Mouse (Mus musculus) gastrocnemius, postnatal 10 days (tissue): ENCODE measurements around the gene Myo5a. TPM values are rescaled to one million over a fixed set of nuclear protein-coding genes. Genes with fewer than 3 reads are reported as not detected.
"Not testable (repeated sequence)": the region's sequence is repeated elsewhere in the genome, so short reads cannot be mapped to it uniquely, and the experiment has no call there.

ENCODE experiments used
- DNase-seq: peaks from one replicate; pipeline ENCODE4 v3.0.0; 2021; ENCODE audit warnings: mixed read lengths
- total RNA-seq, 2 experiments: library from RNA; stranded (reverse); gene quantifications; 2 replicates each; pipeline ENCODE4 v1.2.3; 2021

The Myo5a gene
- total RNA-seq, 2 experiments from 2014 or later, result 18.5 to 27.8 TPM

DNA sequence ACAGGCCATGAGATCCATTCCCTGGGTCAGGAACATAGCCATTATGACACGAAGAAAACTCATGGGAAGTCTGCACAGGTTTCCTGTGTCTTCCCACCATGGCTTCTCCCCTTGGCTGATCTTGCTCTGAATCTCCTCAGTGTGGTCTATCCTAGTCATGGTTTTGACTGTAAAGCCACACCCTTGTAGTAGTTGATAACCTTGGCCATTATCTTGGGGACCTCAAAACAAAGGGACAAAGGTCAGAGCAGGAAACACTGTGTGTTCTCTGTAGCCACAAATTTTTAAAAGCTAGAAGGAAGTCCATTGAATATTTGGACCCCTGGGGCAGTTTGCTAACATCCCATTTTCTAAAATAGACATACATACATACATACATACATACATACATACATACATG lies 177.5 kb downstream of the Myo5a start:
- DNase-seq, result no peak

DNA sequence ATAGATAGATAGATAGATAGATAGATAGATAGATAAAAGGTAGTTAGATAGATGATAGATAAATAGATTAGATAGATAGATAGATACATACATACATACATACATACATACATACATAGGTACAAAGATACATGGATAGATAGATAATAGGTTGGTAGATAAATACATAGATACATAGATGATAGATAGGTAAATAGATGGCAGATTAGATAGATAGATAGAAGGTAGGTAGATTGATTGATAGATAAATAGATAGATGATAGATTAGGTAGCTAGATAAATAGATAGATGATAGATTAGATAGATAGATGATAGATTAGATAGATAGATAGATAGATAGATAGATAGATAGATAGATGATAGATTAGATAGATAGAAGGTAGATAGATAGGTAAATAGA lies 178.1 kb downstream of the Myo5a start:
- DNase-seq, result no peak

DNA sequence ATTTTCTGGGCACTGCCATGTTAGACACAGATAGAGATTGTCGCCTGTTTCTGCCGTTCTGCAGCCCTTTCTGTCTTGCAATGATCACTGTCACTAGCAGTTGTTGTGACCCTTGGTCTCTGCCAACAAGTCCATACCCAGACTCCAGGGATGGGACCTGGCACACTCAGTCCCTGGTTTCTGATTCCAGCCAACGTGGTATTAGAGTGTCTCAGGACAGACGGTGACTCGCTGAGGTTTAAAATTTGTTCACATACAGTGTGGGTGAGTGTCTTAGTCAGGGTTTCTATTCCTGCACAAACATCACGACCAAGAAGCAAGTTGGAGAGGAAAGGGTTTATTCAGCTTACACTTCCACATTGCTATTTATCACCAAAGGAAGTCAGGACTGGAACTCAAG lies 182.3 kb downstream of the Myo5a start:
- DNase-seq, result not testable (repeated sequence)

DNA sequence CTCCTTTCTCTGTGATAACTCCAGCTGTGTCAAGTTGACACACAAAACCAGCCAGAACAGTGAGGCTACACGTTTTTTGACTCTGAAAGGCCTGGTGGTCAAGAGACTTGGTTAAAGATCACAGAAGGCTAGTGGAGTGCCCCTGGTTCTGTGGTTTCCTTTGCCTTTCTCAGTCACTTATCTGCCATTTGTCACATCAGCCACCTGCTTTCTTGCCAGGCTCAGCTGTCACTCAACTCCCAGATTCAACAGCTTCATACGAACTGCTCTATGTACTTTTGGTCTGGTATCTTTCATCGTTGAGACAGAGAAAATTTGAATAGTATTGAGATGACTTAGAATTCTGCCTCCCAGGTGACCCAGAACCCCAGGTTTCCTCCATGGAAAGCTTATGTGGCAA lies 183.0 kb downstream of the Myo5a start:
- no peak for DNase-seq

DNA sequence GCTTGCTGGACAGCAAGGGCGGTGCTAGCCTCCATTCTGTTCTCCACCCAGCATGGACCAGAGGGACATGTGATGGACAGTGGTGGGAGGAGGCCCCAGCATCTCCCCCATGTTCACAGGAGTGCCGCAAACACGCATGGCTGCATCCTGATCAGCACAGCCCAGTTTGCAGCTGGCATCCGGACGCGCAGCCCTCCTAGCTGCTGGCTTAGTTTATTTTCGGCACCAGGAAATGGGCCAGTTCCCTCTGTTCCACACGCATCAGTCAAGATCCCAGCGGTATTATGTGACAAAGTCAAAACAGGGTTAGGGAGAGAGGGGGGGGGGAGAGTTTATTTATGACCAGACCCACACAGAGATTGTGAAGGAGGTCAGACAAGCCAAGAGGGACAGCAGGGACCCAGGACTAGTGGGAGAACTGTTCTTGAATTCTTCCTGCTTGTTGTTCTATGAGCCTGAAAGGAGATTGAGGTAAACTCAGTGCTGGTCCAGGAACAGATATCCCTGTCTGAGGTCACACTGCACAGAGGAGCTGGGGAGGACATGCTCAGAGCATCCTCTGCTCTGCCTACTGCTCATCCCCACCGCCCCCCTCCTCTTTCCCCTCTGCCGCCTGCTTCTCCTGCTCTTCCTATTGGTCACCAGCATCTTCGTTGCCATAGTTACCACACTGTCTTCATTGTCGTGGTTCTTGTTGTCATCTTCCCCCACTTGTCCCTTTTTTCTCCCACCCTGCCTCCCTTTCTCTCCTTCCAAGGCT lies 183.6 kb downstream of the Myo5a start:
- DNase-seq, result peak; percentile 41

DNA sequence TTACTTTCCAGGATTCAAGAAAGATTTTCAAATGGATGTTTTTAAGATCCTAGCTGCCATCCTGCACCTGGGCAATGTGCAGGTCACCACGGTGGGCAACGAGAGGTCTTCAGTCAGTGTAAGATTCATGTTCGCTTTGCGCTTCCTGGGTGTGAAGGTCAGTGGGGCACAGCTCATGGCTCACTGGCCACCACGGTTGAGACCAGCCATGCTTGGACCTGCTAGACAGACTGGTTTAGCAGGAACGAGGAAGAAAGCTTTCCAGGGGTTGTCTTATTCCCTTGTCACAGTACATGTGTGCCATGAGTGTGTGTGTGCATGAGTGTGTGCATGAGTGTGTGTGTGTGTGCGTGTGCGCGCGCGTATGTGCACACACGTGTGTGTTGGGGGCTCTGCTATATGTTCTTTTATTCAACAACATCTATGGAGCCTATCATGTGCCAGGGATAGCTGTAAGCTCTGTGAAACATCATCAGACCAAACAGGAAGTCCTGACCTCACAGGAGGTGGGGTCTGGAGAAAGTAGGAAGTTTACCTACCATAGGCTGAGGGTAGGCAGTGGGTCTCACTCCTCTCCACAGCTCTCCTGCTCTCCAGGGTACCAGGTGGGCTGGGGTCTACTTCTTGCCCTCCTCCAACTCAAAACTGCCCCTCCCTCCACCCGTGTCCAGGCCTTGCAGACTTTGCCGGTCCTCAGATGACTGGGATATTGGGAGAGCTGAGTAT lies 185.2 kb downstream of the Myo5a start:
- no peak for DNase-seq

DNA sequence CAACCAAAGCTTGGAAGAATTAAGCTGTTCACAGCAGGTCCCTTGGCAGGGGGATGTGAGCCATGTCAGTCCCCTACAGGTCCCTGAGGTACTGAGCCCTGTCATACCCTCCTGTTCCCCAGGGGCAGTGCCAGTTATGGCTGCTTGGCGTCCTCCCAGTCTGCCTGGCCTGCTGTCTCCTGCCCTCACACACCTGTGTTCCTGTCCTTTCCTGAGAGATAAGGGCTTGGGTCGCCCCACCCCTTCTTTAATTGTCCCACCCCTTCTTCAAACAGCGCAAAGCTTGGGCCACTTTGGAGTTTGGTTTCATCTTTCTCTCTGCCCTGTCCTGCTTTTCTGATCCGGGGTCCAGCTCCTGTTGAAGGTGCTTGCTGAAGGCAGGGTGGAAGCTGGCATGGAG lies 188.0 kb downstream of the Myo5a start:
- no peak for DNase-seq

DNA sequence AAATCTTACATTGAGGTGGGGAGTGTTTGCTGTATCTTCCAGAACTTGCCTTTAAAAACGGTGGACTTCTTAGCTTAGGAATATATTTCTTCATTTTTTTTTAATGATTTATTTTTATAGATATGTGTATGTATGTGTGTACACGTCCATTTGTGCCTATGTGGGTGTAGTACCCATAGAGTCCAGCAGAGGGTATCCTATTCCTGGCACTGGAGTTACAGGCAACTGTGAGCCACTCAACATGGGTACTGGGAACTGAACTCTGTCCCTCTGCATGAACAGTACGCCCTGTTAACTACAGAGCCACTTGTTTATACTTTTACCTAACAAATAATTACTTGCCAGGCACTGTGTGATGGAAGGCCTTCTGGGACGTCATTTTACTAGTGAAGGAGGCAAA lies 188.8 kb downstream of the Myo5a start:
- DNase-seq, result no peak

DNA sequence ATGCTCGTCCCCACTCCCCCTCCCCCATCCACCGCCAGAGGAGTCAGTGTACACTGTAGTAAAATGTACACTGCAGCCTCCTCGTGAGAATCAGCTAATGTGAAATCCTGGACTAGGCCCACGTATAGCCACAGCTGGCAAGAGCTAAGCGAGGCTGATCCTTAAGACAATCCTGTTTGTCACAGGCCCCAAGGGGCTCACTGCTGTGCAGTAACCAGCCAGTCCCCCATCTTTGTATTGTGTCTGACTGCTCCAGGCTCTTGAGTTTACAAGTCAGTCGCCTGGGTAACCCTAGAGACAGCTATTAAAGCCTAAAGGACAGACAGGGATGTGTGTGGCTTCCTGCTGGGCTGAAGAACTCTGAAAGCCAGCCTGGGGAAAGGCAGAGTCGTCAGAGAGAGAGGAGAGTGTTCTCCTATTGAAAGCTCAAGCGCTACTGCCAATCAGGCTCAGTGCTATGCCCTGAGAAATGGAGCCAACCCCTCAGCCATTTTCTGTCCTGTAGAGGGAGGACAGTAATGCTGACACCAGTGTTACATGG lies 190.6 kb downstream of the Myo5a start:
- DNase-seq, result no peak

DNA sequence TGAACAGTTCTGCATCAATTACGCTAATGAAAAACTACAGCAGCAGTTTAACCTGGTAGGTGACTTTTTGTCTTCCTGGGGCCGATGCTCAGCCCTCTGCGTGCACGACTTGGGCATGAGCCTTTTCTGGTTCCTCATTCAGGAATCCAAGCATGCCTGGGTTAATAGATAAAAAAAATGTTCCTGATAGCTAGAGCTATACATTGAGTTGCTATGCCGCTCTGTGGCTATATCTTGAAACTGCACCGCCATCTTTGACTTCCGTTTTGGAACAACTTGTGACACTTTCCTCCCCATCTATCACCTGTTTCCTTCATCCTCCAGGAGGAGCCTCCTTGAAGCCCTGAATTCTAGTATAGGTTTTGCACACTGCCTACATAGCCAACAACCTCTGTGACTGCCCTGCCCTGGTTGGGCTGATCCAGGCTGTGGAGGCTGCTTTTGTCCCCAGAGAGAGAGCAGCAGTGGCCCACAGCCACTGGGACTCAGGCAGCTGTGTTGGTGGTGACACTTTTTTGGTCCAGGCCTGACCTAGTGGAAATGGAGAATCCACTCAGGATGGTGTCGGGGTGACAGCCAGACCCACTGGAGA lies 191.5 kb downstream of the Myo5a start:
- no peak for DNase-seq

DNA sequence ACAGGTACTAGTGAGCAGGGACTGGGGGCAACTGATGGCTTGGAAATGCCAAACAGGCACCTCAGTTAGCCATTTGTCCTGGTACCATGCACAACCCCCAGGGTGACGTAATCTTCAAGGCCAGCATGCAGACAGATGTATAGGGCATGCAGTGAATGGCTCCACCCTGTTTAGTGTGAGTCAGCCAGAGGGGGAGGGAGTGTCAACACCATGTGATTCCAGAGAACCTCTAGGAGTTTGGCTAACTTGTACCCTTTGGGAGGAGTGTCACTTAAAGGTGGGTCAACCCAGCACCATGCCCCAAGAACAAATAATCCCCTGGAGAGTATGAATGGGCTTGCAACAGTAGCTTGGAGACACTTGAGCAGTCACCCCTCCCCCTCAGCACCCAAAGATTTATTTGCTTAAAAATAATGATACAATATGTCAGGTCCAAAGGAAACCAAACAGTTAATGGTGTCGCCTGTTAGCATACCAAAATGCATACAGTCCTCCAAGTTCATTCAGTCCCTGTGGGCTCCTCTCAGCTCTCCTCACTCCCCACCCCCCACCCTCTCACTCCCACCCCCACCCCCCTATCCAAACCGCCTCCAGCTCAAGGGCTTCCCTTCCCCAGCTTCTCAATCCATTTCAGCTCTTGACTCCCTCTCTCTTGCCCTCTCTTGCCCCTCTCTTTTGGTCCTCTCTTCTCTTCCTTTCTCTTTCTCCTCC lies 193.3 kb downstream of the Myo5a start:
- DNase-seq, result no peak

DNA sequence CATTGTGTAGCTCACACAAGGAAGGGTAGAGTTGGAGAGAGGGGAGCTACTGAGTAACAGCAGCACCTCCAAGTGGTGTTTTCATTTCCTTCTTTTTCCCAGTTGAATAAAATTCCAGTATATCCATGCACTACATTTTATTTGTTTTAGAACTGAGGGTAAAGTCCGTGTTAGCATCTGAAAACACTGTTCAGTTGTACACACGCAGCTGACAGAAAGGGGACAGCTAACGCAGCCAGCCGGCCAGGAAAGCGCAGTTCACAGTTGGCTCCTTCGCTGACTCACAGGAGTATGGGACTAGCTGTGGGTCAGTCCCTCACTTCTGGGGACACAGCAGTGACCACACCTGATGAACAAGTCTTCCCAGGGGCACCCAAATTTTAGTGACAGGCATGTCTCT lies 196.3 kb downstream of the Myo5a start:
- DNase-seq, result no peak

DNA sequence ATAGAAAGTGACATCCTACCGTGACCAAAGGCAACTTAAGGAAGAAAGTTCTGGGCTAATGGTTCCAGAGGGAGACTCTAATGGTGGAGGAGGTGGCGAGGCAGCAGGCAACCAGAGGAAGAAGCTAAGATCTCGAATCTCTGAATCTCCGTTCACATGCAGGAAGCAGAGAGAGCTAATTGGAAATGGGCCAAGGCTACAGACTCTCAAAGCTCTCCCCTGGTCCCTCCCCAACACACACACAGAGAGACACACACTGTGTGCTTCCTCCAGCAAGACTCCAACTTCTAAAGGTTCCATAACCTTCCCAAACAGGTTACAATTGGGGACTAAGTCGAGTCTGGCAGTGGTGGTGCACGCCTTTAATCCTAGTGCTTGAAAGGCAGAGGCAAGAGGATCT lies 199.6 kb downstream of the Myo5a start:
- no peak for DNase-seq

DNA sequence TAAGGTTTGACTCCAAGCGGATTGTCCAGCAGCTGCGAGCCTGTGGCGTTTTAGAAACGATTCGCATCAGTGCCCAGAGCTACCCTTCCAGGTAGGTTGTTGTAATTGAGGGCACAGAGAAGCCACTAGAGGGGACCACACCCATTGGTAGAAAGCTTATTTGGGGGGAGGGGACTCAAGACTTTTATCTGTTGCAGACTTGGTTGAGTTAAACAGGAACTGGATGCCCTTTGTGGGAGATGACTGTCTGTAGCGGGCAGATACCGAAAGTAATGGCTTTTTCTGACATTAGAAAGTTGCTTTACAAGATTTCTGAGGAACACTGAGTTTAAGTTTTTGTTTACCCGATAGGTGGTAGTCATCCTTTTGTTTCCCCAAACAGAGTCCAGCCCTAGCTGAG lies 200.7 kb downstream of the Myo5a start:
- DNase-seq, result no peak

Other genes starting within 250 kb of the Myo5a start
- not detected for gene Onecut1, start 209.1 kb upstream of the Myo5a start, total RNA-seq
- 10 to 100 TPM; 28.4 to 31.3 TPM for gene Fam214a, start 118.1 kb upstream of the Myo5a start, total RNA-seq
- 100 to 1,000 TPM; 147 to 150 TPM for gene Arpp19, start 33.4 kb upstream of the Myo5a start, total RNA-seq
- 10 to 100 TPM in 1 of 2 experiments, 1 to 10 TPM in 1; 9.2 to 11.9 TPM for gene Myo5c, start 161.0 kb downstream of the Myo5a start, total RNA-seq
- 10 to 100 TPM in 1 of 2 experiments, 1 to 10 TPM in 1; 7.9 to 11.2 TPM for gene Gnb5, start 235.3 kb downstream of the Myo5a start, total RNA-seq